ENCODE assay signal across 11 mouse cellular contexts in genomic region chr7:79506531-79507090, GRCm38 (mm10). TPM values are rescaled to one million over a fixed set of nuclear protein-coding genes. Genes with fewer than 3 reads are reported as not detected.
DNase-seq lines count a peak whose midpoint lies in the region; ATAC-seq and TF ChIP-seq lines count a peak whose summit lies in the region.
"Had no signal": no experiment of that assay in that cellular context is flagged by ENCODE, and none has a peak within 500 bp of the region (broad histone marks: within the 10 kb centered on the region; RNA-seq: fewer than 3 reads in every experiment).

No protein-coding gene starts in this region.

- peak overlapping the region; percentile 96 for H3K4me2 ChIP-seq in hindbrain, embryonic 11.5 days (replicated peaks; ENCODE audit: low read depth, low read length)
- peak overlapping the region; percentile 73 for H3K4me2 ChIP-seq in midbrain, embryonic 14.5 days (ENCODE audit: low read length)
- H3K4me2 ChIP-seq: lung, embryonic 14.5 days had no signal

- peaks cover 38% of the 10 kb centered on the region for H3K4me1 ChIP-seq in embryonic facial prominence, embryonic 10.5 days
- peaks cover 10% of the 10 kb centered on the region for H3K4me1 ChIP-seq in hindbrain, embryonic 11.5 days (replicated peaks; ENCODE audit: control insufficient read depth, insufficient read depth, low read length)
- H3K4me1 ChIP-seq in midbrain, embryonic 14.5 days (ENCODE audit: control insufficient read depth, insufficient read depth, low read length), result peaks cover 55% of the 10 kb centered on the region
- H3K4me1 ChIP-seq in kidney, adult 2 months (ENCODE audit: control insufficient read depth, insufficient read depth, low read length), result no peaks in the 10 kb centered on the region

- H3K9me3 ChIP-seq in embryonic facial prominence, embryonic 10.5 days, result no peaks in the 10 kb centered on the region
- no peaks in the 10 kb centered on the region for H3K9me3 ChIP-seq in hindbrain, embryonic 11.5 days (ENCODE audit: control insufficient read depth, low read length)
- H3K9me3 ChIP-seq in midbrain, embryonic 14.5 days (ENCODE audit: control insufficient read depth, low read length), result no peaks in the 10 kb centered on the region

- H3K27ac ChIP-seq in embryonic facial prominence, embryonic 10.5 days (replicated peaks), result peak overlapping the region; percentile 86
- peak overlapping the region; percentile 93 for H3K27ac ChIP-seq in hindbrain, embryonic 11.5 days (ENCODE audit: low read depth, low read length)
- H3K27ac ChIP-seq in midbrain, embryonic 14.5 days (replicated peaks; ENCODE audit: low read depth, low read length), result peak overlapping the region; percentile 94
- H3K27ac ChIP-seq in kidney, adult 2 months (ENCODE audit: insufficient read depth, low read depth, low read length), result no peak overlapping the region

- TF ChIP-seq POLR2A in kidney, adult 2 months (IDR thresholded peaks at IDR 0.05; ENCODE audit: low read depth, low read length), result no peak

- peaks cover 7% of the 10 kb centered on the region; the same call in 1 of the 2 replicates for H3K36me3 ChIP-seq in embryonic facial prominence, embryonic 10.5 days (replicated peaks)
- H3K36me3 ChIP-seq in hindbrain, embryonic 11.5 days (ENCODE audit: control insufficient read depth, insufficient read depth, low read length), result 0 out of 2 replicates have a peak, but pooled peaks cover 9% of the 10 kb centered on the region
- peaks cover 21% of the 10 kb centered on the region for H3K36me3 ChIP-seq in midbrain, embryonic 14.5 days (ENCODE audit: control insufficient read depth, insufficient read depth, low read length)
- H3K36me3 ChIP-seq in kidney, adult 2 months (ENCODE audit: control insufficient read depth, insufficient read depth, low read length), result no peaks in the 10 kb centered on the region

- H3K4me3 ChIP-seq in embryonic facial prominence, embryonic 10.5 days, result peak overlapping the region; percentile 57
- peak overlapping the region; percentile 90 for H3K4me3 ChIP-seq in hindbrain, embryonic 11.5 days (ENCODE audit: low read depth, low read length)
- peak overlapping the region; percentile 82 for H3K4me3 ChIP-seq in midbrain, embryonic 14.5 days (replicated peaks; ENCODE audit: low read depth, low read length)
- no peak overlapping the region for H3K4me3 ChIP-seq in kidney, adult 2 months (ENCODE audit: insufficient read depth, low read depth, low read length)

- ATAC-seq in hindbrain, embryonic 11.5 days (ENCODE audit: low FRiP score), result no peak
- no peak for ATAC-seq in midbrain, embryonic 14.5 days (ENCODE audit: low FRiP score, low TSS enrichment)

- WGBS in embryonic facial prominence, embryonic 10.5 days, result under 1% methylated on average over 6 of the region's 6 CpGs
- 3% methylated on average over 6 of the region's 6 CpGs for WGBS in hindbrain, embryonic 11.5 days
- whole genome bisulfite sequencing in midbrain, embryonic 14.5 days, result 1% methylated on average over 6 of the region's 6 CpGs
- WGBS in kidney, adult 2 months, result 11% methylated on average over 6 of the region's 6 CpGs

- peak overlapping the region; percentile 99 for H3K9ac ChIP-seq in hindbrain, embryonic 11.5 days (ENCODE audit: low read depth, low read length)
- peak overlapping the region; percentile 98 for H3K9ac ChIP-seq in midbrain, embryonic 14.5 days (replicated peaks; ENCODE audit: low read length)
- H3K9ac ChIP-seq: lung, embryonic 14.5 days had no signal

- peaks cover 100% of the 10 kb centered on the region for H3K27me3 ChIP-seq in embryonic facial prominence, embryonic 10.5 days (replicated peaks; ENCODE audit: low read depth, poor library complexity, severe bottlenecking)
- peaks cover 42% of the 10 kb centered on the region for H3K27me3 ChIP-seq in hindbrain, embryonic 11.5 days (ENCODE audit: control insufficient read depth, insufficient read depth, low read length)
- H3K27me3 ChIP-seq in midbrain, embryonic 14.5 days (ENCODE audit: control insufficient read depth, insufficient read depth, low read length), result peaks cover 14% of the 10 kb centered on the region; the same call in 1 of the 2 replicates
- peaks cover 5% of the 10 kb centered on the region; the same call in 1 of the 2 replicates for H3K27me3 ChIP-seq in kidney, adult 2 months (replicated peaks; ENCODE audit: control insufficient read depth, insufficient read depth, low read length)

- peak; percentile 28 for DNase-seq in brain, adult 2 months (ENCODE audit: low read depth, low spot score)
- peak; percentile 13 for DNase-seq in embryonic facial prominence, embryonic 10.5 days (ENCODE audit: low spot score)
- peak; percentile 53 for DNase-seq in hindbrain, embryonic 11.5 days (ENCODE audit: low spot score)
- no peak for DNase-seq in midbrain, embryonic 14.5 days
- DNase-seq in kidney, adult 18-20 months, result no peak
- no peak for DNase-seq in kidney, adult 2 months
- no peak for DNase-seq in gastrocnemius, postnatal 25 days
- DNase-seq: adrenal gland, postnatal 25 days; heart, adult 11 months; thymus, postnatal 4 days had no signal

- no peak for TF ChIP-seq CTCF in kidney, adult 2 months (conservative IDR thresholded peaks at IDR 0.05; ENCODE audit: insufficient read depth, insufficient read length, low read depth, low read length)

RNA-seq across cellular contexts. Expression of gene Polg, which starts 40.4 kb away (rescaled TPM):
- 33.4 and 37.8 TPM in 2 replicates for polyA plus RNA-seq in embryonic facial prominence, embryonic 10.5 days (2016; fragmentation: Nextera tagmentation; extraction: Ambion mirVana)
- polyA plus RNA-seq in hindbrain, embryonic 11.5 days (2014; fragmentation: Nextera tagmentation; extraction: Ambion mirVana), result 22.5 and 26.3 TPM in 2 replicates
- polyA plus RNA-seq in midbrain, embryonic 14.5 days (2014; fragmentation: Nextera tagmentation; extraction: Ambion mirVana), result 20.2 and 24.7 TPM in 2 replicates
- polyA plus RNA-seq in kidney, adult 2 months (2012; rRNA removed), result 33.8 and 35.3 TPM in 2 replicates
- total RNA-seq in gastrocnemius, postnatal 25 days (2021), result 10 to 100 TPM; 33.8 to 34.3 TPM

Comparison
In these comparisons a context has a peak if more than half of its experiments do, and no peak if none do; other contexts are left out.
1. DNase-seq: peak in brain, adult 2 months (single experiment), embryonic facial prominence, embryonic 10.5 days (single experiment) and hindbrain, embryonic 11.5 days (single experiment); none in midbrain, embryonic 14.5 days (single experiment), kidney, adult 18-20 months (single experiment), kidney, adult 2 months (single experiment) and gastrocnemius, postnatal 25 days (single experiment).